Mouse (Mus musculus): ENCODE measurements around the gene Ttc23.

GRCm38 (mm10) chr7:67710216-67710615, 63.0 kb downstream of the Ttc23 start:
- TF ChIP-seq CTCF (conservative IDR thresholded peaks at IDR 0.05; ENCODE audit: low read length) (no peak), NANOG (IDR thresholded peaks at IDR 0.05; ENCODE audit: borderline replicate concordance, low read length) (no peak)
